Mouse (Mus musculus): ENCODE measurements around the gene Usp9x. TPM values are rescaled to one million over a fixed set of nuclear protein-coding genes. Genes with fewer than 3 reads are reported as not detected.

The Usp9x gene
- polyA plus RNA-seq, 1 experiment from 2014 or later = 68.7 TPM

DNA sequence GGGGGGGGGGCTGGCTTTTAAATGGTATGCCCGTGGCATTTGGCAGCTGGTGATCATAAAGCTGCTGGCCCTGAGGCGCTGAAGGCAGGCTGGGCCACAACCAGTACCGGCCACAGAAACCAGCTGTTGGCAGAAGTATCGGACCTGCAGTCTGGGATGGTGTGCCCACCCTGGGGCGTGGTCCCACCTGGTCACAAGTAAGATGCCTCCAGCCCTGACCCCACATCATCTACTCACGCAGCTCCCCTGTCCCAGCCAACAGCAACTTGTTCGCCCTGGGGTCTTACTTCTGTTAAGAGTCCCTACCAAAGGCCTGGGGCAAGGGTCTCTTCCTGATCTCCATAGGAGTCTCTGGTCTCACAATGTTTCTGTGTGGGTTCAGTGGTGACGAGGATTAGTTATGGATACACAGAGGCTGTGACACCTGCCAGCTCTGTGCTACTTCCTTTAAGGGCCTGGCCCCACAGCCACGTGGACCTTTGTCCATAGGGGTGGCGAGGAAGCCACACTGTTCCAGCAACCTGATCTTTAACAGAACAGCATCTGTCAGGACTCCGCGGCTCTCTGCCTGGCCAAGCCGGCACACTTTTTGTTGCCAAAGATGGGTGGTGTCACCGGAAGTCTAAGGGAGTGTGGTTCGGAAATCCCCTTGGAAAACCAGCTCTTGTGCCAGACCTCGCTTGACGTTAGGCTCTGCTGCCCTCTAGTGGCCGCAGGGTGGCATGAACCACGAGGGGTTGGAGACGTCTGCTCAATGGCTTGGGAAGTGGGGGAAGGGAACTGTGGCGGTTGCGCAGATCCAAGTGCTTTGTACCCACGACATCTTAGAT is 136.4 kb downstream of the Usp9x start:
- DNase-seq (ENCODE audit: low spot score) = peak; percentile 90
- 27% methylated on average over 22 of the region's 23 CpGs for WGBS
- Histone ChIP-seq H3K36me3 (ENCODE audit: control insufficient read depth, insufficient read depth, low read length) (no peaks in the 10 kb centered on the region), H3K27ac (ENCODE audit: low read depth, low read length) (no peak overlapping the region), H3K27me3 (ENCODE audit: control insufficient read depth, insufficient read depth, low read length) (no peaks in the 10 kb centered on the region), H3K9ac (ENCODE audit: low read length) (peak overlapping the region; percentile 37; the same call in 1 of the 2 replicates), H3K4me1 (ENCODE audit: control insufficient read depth, insufficient read depth, low read length) (no peaks in the 10 kb centered on the region), H3K4me2 (ENCODE audit: low read depth) (peak overlapping the region; percentile 37), H3K4me3 (ENCODE audit: low read depth, low read length) (no peak overlapping the region), H3K9me3 (ENCODE audit: control insufficient read depth, low read length) (no peaks in the 10 kb centered on the region)
- ATAC-seq (ENCODE audit: insufficient read depth, low FRiP score, low TSS enrichment) = peak; percentile 88

- 34% methylated on average over 6 of the region's 6 CpGs for WGBS
- H3K4me3 ChIP-seq (ENCODE audit: low read depth, low read length) = no peak overlapping the region
- peak overlapping the region; percentile 37; the same call in 1 of the 2 replicates for H3K9ac ChIP-seq (ENCODE audit: low read length)
- H3K4me1 ChIP-seq (ENCODE audit: control insufficient read depth, insufficient read depth, low read length) = no peaks in the 10 kb centered on the region
- no peaks in the 10 kb centered on the region for H3K36me3 ChIP-seq (ENCODE audit: control insufficient read depth, insufficient read depth, low read length)
- H3K27me3 ChIP-seq (ENCODE audit: control insufficient read depth, insufficient read depth, low read length) = no peaks in the 10 kb centered on the region
- H3K9me3 ChIP-seq (ENCODE audit: control insufficient read depth, low read length) = no peaks in the 10 kb centered on the region
- no peak overlapping the region for H3K27ac ChIP-seq (ENCODE audit: low read depth, low read length)
- DNase-seq (ENCODE audit: low spot score) = no peak
- H3K4me2 ChIP-seq (ENCODE audit: low read depth) = peak overlapping the region; percentile 37
- ATAC-seq (ENCODE audit: insufficient read depth, low FRiP score, low TSS enrichment) = peak; percentile 36
Observed at GRCm38 (mm10) chrX:13208404-13208803, 137.1 kb downstream of the Usp9x start.

- H3K27me3 ChIP-seq (ENCODE audit: control insufficient read depth, insufficient read depth, low read length) = 0 out of 2 replicates have a peak, but pooled peaks cover 2% of the 10 kb centered on the region
- no peak overlapping the region for H3K4me3 ChIP-seq (ENCODE audit: low read depth, low read length)
- H3K9ac ChIP-seq (ENCODE audit: low read length) = no peak overlapping the region
- H3K4me2 ChIP-seq (ENCODE audit: low read depth) = no peak overlapping the region
- no peak overlapping the region for H3K27ac ChIP-seq (ENCODE audit: low read depth, low read length)
- H3K9me3 ChIP-seq (ENCODE audit: control insufficient read depth, low read length) = no peaks in the 10 kb centered on the region
- H3K36me3 ChIP-seq (ENCODE audit: control insufficient read depth, insufficient read depth, low read length) = no peaks in the 10 kb centered on the region
- no peak for DNase-seq (ENCODE audit: low spot score)
- WGBS = 58% methylated on average over 1 of the region's 1 CpGs
- no peaks in the 10 kb centered on the region for H3K4me1 ChIP-seq (ENCODE audit: control insufficient read depth, insufficient read depth, low read length)
- no peak for ATAC-seq (ENCODE audit: insufficient read depth, low FRiP score, low TSS enrichment)
Observed at GRCm38 (mm10) chrX:13214275-13214674, 143.0 kb downstream of the Usp9x start.

Other genes starting within 250 kb of the Usp9x start
- gene Ddx3x, start 209.5 kb downstream of the Usp9x start, polyA plus RNA-seq (2014; fragmentation: Nextera tagmentation; extraction: Ambion mirVana) = 186 and 187 TPM in 2 replicates

Measured in neural tube, embryonic 11.5 days (tissue).